Mouse (Mus musculus) E14TG2a.4 (cell line): ENCODE data around the gene Cftr.

Experiments used
- CTCF ChIP-seq: conservative IDR thresholded peaks from 2 replicates; pipeline ENCODE4 v1.5.1; 2014; ENCODE audit warnings: low read length
- NANOG ChIP-seq: IDR thresholded peaks from 2 replicates; pipeline ENCODE4 v1.6.1; 2014; ENCODE audit warnings: borderline replicate concordance, low read length, mixed read lengths

- TF ChIP-seq CTCF (no peak), NANOG (no peak)
These were observed 77.5 kb downstream of the Cftr start for GRCm38 (mm10) chr6:18247891-18248463.
